Mouse (Mus musculus): ENCODE results near the gene Parp11. TPM values are rescaled to one million over a fixed set of nuclear protein-coding genes. Genes with fewer than 3 reads are reported as not detected.

Parp11 gene
- total RNA-seq, 2 experiments from 2014 or later, result 3.4 to 4.9 TPM

Other genes starting within 250 kb of the Parp11 start
- gene Cracr2a, start 114.5 kb downstream of the Parp11 start, total RNA-seq (2021), result under 1 TPM; 0.43 to 0.49 TPM